Mouse (Mus musculus) induced T-regulatory cell, adult 2 months (primary cell): ENCODE data around the gene Tcp11.

Experiments used
- DNase-seq: peaks from one replicate; pipeline ENCODE4 v3.0.0-alpha.2; 2012; ENCODE audit warnings: low read depth

Gene Tcp11

DNA sequence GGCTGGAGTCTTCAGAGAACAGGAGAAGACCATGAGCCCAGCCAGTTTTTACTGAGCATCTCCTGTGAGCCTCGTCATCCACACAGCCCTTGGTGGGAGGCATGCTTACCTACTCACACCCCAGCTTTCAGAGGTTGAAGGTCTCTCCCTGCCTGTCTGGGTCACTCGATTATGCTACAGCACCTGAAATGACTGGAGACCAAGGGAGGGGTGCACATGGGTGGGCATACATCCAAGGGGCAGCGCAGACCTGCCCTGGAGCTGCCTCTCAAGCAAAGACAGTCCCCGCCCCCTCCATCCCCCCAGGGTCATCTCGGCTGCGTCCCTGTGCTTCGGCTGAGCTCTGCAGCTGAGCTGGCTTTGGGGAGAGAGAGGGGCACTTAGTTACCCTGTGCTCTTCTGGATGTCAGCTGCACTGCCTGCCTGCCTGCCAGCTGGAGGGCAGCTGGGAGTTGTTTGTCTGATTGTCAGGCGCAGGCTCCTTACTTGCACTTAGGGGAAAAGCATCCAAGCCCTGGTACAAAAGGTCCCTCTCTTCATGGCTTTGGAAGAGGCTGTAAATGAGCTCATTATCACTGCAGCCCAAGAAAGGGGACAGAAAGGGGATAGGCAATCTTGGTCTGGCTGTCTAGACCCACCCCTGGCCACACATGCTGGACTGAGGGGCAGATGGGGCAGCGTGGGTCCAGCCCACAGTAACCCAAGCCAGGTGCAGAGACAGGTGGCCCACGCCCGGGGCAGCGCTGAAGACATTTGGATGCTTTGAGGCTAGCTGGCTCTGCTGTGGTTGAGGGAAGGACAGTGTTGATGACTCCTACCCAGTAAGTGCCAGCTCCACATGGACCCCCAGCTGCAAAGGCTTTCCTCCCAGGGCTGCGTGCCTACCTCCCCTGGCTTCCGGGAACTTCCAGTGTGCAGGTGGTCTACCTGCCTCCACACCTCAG lies 43.4 kb downstream of the Tcp11 start:
- no peak for DNase-seq

GRCm38 (mm10) chr17:28034986-28035385 lies 45.5 kb downstream of the Tcp11 start:
- DNase-seq = no peak

- no peak for DNase-seq
Observed at GRCm38 (mm10) chr17:28033046-28033580, 47.3 kb downstream of the Tcp11 start.

DNA sequence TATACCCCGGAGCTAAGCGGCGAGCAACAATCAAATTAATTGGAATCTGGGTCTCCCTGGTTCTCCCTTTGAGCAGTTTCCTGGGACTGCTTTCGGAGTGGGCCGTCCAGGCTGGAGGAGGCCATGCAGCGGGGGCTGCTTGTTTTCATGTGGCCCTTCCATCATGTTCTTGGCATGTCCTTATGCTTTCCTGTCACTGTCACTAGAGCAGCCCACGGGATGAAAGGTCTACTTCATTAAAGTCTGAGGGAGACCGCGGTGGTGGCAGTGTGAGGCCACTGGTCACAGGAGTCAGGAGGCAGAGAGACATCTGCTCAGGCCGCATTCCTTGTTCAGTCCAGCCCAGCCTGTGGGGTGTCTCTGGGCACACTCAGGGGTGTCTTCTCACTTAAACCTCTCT lies 48.2 kb downstream of the Tcp11 start:
- DNase-seq = no peak

DNA sequence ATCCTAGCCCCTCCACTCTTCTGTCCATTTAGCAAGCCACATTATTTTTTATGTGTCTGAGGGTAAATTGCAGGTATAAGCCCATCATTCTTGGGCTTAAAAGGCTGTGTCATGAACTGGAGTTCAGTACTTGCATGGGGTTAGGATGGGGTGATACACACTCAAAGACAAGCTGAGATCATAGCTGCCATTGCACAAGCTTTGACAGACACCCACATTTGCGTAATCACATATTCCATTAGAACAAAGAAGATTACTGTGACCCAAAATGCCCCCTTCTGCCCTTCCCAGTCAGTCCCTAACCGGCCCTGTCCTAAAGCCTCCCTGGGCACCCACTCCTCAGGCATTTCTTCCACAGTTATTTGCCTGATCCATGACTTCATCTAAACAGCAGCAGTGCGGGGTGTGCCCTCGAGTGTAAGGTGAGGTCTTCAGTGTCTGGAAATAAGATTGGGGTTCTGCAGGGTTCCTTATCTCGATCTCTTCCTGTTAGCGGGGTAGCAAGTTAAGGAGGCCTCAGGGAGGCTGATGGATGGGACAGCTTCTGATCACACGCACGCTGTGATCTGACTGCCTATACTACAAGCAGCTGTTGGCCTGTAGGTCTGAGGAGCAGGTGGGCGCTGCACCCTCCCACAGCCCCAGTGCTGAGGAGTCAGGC lies 49.0 kb downstream of the Tcp11 start:
- no peak for DNase-seq

- no peak for DNase-seq
Observed at GRCm38 (mm10) chr17:28030446-28030845, 50.0 kb downstream of the Tcp11 start.

GRCm38 (mm10) chr17:28029308-28029707 lies 51.1 kb downstream of the Tcp11 start:
- DNase-seq = no peak

GRCm38 (mm10) chr17:28028236-28028635 lies 52.2 kb downstream of the Tcp11 start:
- no peak for DNase-seq

- DNase-seq = no peak
Observed at GRCm38 (mm10) chr17:28027197-28027596, 53.2 kb downstream of the Tcp11 start.

GRCm38 (mm10) chr17:28026111-28026872 lies 54.1 kb downstream of the Tcp11 start:
- DNase-seq = no peak

DNA sequence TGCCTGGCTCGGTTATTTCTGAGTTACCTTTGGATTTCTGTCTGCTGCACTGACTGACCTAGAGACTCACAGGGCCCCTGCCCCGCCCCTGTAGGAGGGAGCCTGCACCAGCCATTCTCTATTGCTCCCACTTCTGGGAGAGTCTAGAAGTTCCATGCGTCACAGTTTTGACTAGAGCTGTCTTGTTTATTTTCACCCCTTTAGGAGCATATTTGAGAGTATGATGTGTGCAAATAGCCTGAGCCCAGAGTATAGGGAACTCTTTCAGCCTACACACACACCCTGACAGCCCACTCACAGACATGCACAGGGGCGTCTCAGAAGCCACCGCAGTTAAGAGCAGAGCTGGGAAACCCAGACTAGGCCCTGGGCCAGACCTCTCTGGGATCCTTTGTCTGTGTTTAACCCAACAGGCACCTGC lies 54.9 kb downstream of the Tcp11 start:
- no peak for DNase-seq

DNA sequence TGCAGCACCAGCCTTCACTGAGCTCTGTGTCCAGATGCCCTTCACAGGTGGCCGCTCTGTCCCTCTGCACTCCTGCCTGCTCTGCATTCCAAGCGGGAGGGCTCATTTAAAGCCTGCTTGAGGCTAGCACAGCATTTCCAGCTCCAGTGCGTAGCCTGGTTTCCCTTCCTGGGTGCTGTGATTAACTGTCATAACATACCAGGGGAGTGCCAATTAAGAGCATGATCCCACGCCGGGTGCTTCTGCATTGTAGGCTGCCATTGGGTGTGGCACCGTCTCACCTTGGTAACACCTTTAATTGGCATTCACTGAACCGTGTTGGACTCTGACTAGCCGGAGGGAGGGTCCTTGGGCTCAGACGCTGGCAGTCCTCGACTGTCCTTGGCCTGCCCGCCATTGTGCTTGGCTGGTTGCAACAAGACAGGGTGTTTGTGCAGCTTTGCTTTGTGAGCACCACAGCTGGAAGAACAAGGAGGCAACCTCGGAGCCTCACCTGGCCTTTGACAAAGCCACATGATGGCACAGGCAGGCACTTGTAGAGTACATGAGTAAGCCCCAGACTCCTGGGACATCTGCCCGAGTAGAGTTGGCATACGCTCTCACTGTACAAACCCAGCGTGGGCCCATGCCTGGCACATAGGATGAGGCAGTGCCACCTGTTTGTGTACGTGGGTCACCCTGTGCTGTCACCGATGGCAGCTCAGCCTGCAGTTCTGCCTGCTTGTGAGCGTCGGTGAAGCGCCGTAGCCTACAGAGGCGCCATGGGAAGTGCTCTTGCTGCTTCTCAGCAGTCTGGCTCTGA lies 57.4 kb downstream of the Tcp11 start:
- no peak for DNase-seq

- no peak for DNase-seq
Observed at GRCm38 (mm10) chr17:28021911-28022310, 58.5 kb downstream of the Tcp11 start.

GRCm38 (mm10) chr17:28019785-28020696 lies 60.4 kb downstream of the Tcp11 start:
- DNase-seq = no peak

- DNase-seq = no peak
Observed at GRCm38 (mm10) chr17:28018776-28019175, 61.7 kb downstream of the Tcp11 start.

- DNase-seq = no peak
Observed at GRCm38 (mm10) chr17:28018344-28018743, 62.1 kb downstream of the Tcp11 start.
